In genomic region chr17:28944481-28944880, GRCm38 (mm10) we compare ENCODE assay signal across 24 mouse cellular contexts. TPM values are rescaled to one million over a fixed set of nuclear protein-coding genes. Genes with fewer than 3 reads are reported as not detected.
"Had no signal": no experiment of that assay in that cellular context is flagged by ENCODE, and none has a peak within 500 bp of the region (broad histone marks: within the 10 kb centered on the region; RNA-seq: fewer than 3 reads in every experiment).

No protein-coding gene starts in this region.

- H3K27ac ChIP-seq: hindbrain, embryonic 14.5 days; hindbrain, postnatal 0 days; layer of hippocampus, adult 2 months; left cerebral cortex, adult 2 months; liver, embryonic 13.5 days; lung, embryonic 15.5 days; midbrain, embryonic 10.5 days; midbrain, embryonic 15.5 days; neural tube, embryonic 12.5 days; neural tube, embryonic 15.5 days had no signal

- H3K4me2 ChIP-seq: hindbrain, embryonic 14.5 days; liver, embryonic 13.5 days; lung, embryonic 15.5 days; midbrain, embryonic 15.5 days; neural tube, embryonic 12.5 days; neural tube, embryonic 15.5 days had no signal

- H3K9ac ChIP-seq: hindbrain, embryonic 14.5 days; liver, embryonic 13.5 days; lung, embryonic 15.5 days; midbrain, embryonic 15.5 days; neural tube, embryonic 12.5 days; neural tube, embryonic 15.5 days had no signal

- H3K4me1 ChIP-seq: lung, embryonic 15.5 days; midbrain, embryonic 10.5 days; midbrain, embryonic 15.5 days; neural tube, embryonic 12.5 days; neural tube, embryonic 15.5 days had no signal

- H3K4me3 ChIP-seq: layer of hippocampus, adult 2 months; left cerebral cortex, adult 2 months; liver, embryonic 13.5 days; lung, embryonic 15.5 days; megakaryocyte, embryonic 14.5 days; midbrain, embryonic 10.5 days; midbrain, embryonic 15.5 days; neural tube, embryonic 12.5 days; neural tube, embryonic 15.5 days had no signal

- H3K9me3 ChIP-seq: lung, embryonic 15.5 days; neural tube, embryonic 12.5 days; neural tube, embryonic 15.5 days had no signal

- H3K27me3 ChIP-seq: liver, embryonic 13.5 days; lung, embryonic 15.5 days; midbrain, embryonic 15.5 days; neural tube, embryonic 12.5 days; neural tube, embryonic 15.5 days had no signal

- H3K36me3 ChIP-seq: liver, embryonic 13.5 days; lung, embryonic 15.5 days; midbrain, embryonic 10.5 days; midbrain, embryonic 15.5 days; neural tube, embryonic 12.5 days; neural tube, embryonic 15.5 days had no signal

- ATAC-seq: hindbrain, postnatal 0 days; inflammation-experienced regulatory T-cells, adult 6 months; intestine, embryonic 16.5 days; midbrain, embryonic 15.5 days had no signal

- DNase-seq: layer of hippocampus, postnatal 36 days; liver, embryonic 13.5 days; lung, postnatal 10 days; lung, postnatal 36 days; right cerebral cortex, adult 18-20 months; right cerebral cortex, postnatal 14 days; thymus, adult 18-20 months; thymus, postnatal 36 days had no signal

RNA-seq across cellular contexts. Expression of gene Pxt1, which starts 0.8 kb away (rescaled TPM):
- polyA plus RNA-seq: hindbrain, embryonic 14.5 days; hindbrain, postnatal 0 days; inflammation-experienced regulatory T-cells, adult 6 months; intestine, embryonic 16.5 days; limb, embryonic 11.5 days; midbrain, embryonic 10.5 days; neural tube, embryonic 12.5 days; neural tube, embryonic 15.5 days; small intestine, adult 2 months; urinary bladder, adult 2 months had no signal

RNA-seq across cellular contexts. Expression of gene 4930539E08Rik, which starts 29.4 kb away (rescaled TPM):
- polyA plus RNA-seq: liver, embryonic 16.5 days had no signal
